Mouse (Mus musculus) bone marrow macrophage, adult 2 months (primary cell): ENCODE data around the gene Pak1. TPM values are rescaled to one million over a fixed set of nuclear protein-coding genes. Genes with fewer than 3 reads are reported as not detected.
"Not testable (repeated sequence)": the region's sequence is repeated elsewhere in the genome, so short reads cannot be mapped to it uniquely, and the experiment has no call there.

ENCODE experiments used
- H3K27ac ChIP-seq: 2 replicates; pipeline ENCODE4 v1.5.1; 2012; ENCODE audit warnings: low read depth, low read length; ENCODE audit not compliant: insufficient read depth
- H3K4me1 ChIP-seq: 2 replicates; pipeline ENCODE4 v1.6.1; 2012; ENCODE audit warnings: low read length; ENCODE audit not compliant: control insufficient read depth, insufficient read depth
- H3K4me3 ChIP-seq: 2 replicates; pipeline ENCODE4 v1.5.1; 2012; ENCODE audit warnings: mild to moderate bottlenecking, low read length, moderate library complexity; ENCODE audit not compliant: insufficient read depth
- CTCF ChIP-seq: IDR thresholded peaks from 2 replicates; pipeline ENCODE4 v1.5.1; 2012; ENCODE audit warnings: low read depth, mild to moderate bottlenecking, low read length, moderate library complexity
- POLR2A ChIP-seq: IDR thresholded peaks from 2 replicates; pipeline ENCODE4 v1.6.1; 2012; ENCODE audit warnings: mild to moderate bottlenecking, low read depth, low read length, borderline replicate concordance
- polyA plus RNA-seq: library from polyadenylated mRNA; stranded (reverse); fragments of >200 nt; gene quantifications from 2 replicates; pipeline ENCODE4 v1.2.4, GENCODE M21; 2012; ENCODE audit not compliant: missing spikeins, insufficient read depth, insufficient read length

The Pak1 gene
- polyA plus RNA-seq, 1 experiment: 92.7 TPM

GRCm38 (mm10) chr7:97842806-97843570 is 54.6 kb downstream of the Pak1 start:
- TF ChIP-seq POLR2A: peak; percentile 78; the same call in 1 of the 2 replicates
- peak; percentile 21; the same call in 1 of the 2 replicates for TF ChIP-seq CTCF
- Histone ChIP-seq H3K4me3 (peak overlapping the region; percentile 78), H3K27ac (peak overlapping the region; percentile 77), H3K4me1 (peaks cover 19% of the 10 kb centered on the region)

GRCm38 (mm10) chr7:97844419-97844818 is 56.1 kb downstream of the Pak1 start:
- peaks cover 20% of the 10 kb centered on the region for H3K4me1 ChIP-seq
- H3K4me3 ChIP-seq: peak overlapping the region; percentile 78
- H3K27ac ChIP-seq: no peak overlapping the region
- TF ChIP-seq CTCF (no peak), POLR2A (no peak)

GRCm38 (mm10) chr7:97845546-97845945 is 57.2 kb downstream of the Pak1 start:
- Histone ChIP-seq H3K27ac (no peak overlapping the region), H3K4me1 (peaks cover 23% of the 10 kb centered on the region), H3K4me3 (no peak overlapping the region)
- TF ChIP-seq CTCF (no peak), POLR2A (no peak)

DNA sequence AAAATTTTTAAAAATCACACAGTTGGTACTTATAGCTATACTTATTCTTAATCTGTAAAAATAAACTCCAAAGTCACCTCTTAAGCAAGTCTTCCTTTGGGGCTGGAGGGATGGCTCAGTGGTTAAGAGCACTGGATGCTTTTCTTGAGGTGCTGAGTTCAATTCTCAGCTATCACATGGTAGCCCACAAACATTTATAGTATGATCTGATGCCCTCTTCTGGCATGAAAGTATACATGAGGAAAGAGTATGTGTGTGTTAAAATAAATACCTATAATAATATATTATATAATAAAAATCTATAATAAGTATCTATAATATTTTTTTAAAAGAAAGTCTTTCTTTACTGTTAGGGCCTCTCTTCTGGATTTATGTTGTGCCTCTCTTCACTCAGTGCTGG is 58.2 kb downstream of the Pak1 start:
- TF ChIP-seq POLR2A (no peak), CTCF (no peak)

GRCm38 (mm10) chr7:97849557-97849956 is 61.2 kb downstream of the Pak1 start:
- H3K27ac ChIP-seq, H3K4me3 ChIP-seq: not testable (repeated sequence)
- peaks cover 15% of the 10 kb centered on the region for H3K4me1 ChIP-seq

More for the DNA sequence above, 58.2 kb downstream of the Pak1 start:
- H3K4me1 ChIP-seq: peaks cover 23% of the 10 kb centered on the region
- no peak overlapping the region for H3K4me3 ChIP-seq
- no peak overlapping the region for H3K27ac ChIP-seq

DNA sequence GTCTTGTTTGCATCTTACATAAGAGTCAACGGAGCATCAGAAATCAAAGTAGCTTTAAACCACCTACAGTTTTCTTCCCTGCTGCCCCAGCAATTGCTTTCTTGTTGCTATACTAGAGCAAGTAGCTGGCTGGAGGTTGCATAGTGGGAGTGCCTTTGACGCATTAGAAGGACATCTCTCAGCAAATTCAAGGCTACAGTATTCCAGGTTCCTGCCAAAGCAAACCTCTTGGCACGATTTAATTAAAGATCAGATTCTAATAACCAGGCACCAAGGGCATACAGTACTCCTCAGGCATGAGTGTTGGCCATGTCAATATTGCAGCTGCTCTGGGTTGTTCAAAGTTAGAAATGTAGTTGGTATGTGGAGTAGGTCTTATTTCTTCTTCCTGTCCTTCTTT is 62.0 kb downstream of the Pak1 start:
- H3K4me1 ChIP-seq: peaks cover 15% of the 10 kb centered on the region

GRCm38 (mm10) chr7:97863512-97863911 is 75.2 kb downstream of the Pak1 start:
- no peak for TF ChIP-seq CTCF
- peaks cover 6% of the 10 kb centered on the region for H3K4me1 ChIP-seq
- H3K4me3 ChIP-seq: no peak overlapping the region

More for the DNA sequence above, 62.0 kb downstream of the Pak1 start:
- Histone ChIP-seq H3K4me3 (no peak overlapping the region), H3K27ac (no peak overlapping the region)
- TF ChIP-seq POLR2A: no peak
- TF ChIP-seq CTCF: no peak

GRCm38 (mm10) chr7:97864531-97864930 is 76.2 kb downstream of the Pak1 start:
- TF ChIP-seq CTCF (no peak), POLR2A (no peak)
- H3K4me3 ChIP-seq: no peak overlapping the region
- no peak overlapping the region for H3K27ac ChIP-seq
- H3K4me1 ChIP-seq: peaks cover 6% of the 10 kb centered on the region

More at GRCm38 (mm10) chr7:97863512-97863911, 75.2 kb downstream of the Pak1 start:
- H3K27ac ChIP-seq: no peak overlapping the region

DNA sequence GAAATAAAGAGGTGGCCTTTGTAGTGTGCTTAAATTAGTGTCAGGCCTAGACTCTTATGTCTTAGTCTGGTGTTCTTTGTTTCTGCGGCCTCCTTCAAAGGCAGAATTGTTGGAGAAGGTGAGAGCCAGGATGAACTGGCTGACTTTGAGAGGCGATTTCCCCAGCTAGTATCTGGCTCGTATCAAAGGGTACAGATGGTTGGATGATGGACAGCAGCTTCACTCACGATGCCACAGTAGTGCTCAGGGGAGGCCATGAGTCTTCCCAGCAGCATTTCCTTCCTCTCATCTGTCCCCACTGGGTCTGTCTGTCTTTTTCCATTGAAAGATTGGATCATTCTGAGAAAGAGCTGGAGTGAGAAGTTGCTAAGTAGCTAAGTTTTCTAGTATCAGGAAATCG is 79.5 kb downstream of the Pak1 start:
- Histone ChIP-seq H3K4me1 (peaks cover 6% of the 10 kb centered on the region), H3K4me3 (no peak overlapping the region), H3K27ac (no peak overlapping the region)
- no peak for TF ChIP-seq CTCF

- H3K4me3 ChIP-seq: no peak overlapping the region
- peaks cover 5% of the 10 kb centered on the region for H3K4me1 ChIP-seq
- H3K27ac ChIP-seq: no peak overlapping the region
- TF ChIP-seq CTCF (no peak), POLR2A (no peak)
Observed at GRCm38 (mm10) chr7:97868766-97869165, 80.4 kb downstream of the Pak1 start.
